Mouse (Mus musculus) gastrocnemius, postnatal 4 days (tissue): ENCODE measurements around the gene Rbm20. TPM values are rescaled to one million over a fixed set of nuclear protein-coding genes. Genes with fewer than 3 reads are reported as not detected.
A peak's percentile ranks its signal among the peaks of the same experiment; 100 is the strongest.

Source experiments
- DNase-seq, 2 experiments: peaks; one replicate each; pipeline ENCODE4 v3.0.0; 2021 to 2022; ENCODE audit warnings: low spot score in 2 of 2, mixed read lengths in 2 of 2
- total RNA-seq, 2 experiments: library from RNA; stranded (reverse); gene quantifications; 2 replicates each; pipeline ENCODE4 v1.2.3; 2021

Gene Rbm20
- total RNA-seq, 2 experiments from 2014 or later = 53.7 to 62.8 TPM

DNA sequence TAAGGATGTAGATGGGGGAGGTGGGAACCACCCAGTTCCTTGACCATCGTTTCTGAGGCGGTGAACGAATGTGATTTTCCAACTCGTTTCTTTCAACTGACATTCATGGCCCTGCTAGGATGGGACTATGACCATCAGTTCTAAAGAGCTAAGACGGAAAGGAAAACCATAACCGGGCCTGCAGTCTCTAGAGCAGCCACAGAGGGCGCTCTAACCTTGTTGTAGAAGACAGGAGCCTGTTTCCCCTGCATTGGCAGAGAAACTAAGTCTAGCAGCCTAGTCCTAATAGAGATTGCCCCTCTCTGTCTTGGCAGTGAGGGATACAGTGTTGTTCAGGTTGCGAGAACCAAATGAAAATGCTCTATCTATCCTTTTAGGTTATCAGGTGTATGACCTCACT, 164.8 kb downstream of the Rbm20 start:
- peak in 1 of 2 experiments; percentile 54 for DNase-seq

DNA sequence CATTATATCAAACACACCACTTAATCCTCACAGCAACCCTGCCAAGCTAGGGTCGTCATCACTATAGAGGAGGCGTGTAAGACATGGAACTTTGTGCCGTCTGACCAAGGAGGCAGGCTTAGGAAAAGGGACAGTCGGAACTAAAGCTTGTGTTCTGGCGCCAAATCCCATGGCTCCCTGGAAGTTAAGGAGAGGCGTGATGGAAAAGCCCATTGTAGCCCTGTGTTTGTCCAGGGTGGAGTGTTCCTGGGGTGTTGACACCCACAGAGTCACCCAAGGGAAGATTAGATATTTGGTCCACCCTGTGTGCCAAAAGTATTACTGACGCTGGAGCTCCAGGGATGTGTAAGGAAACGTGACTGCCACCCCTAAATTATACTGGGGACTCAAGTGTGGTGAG, 166.9 kb downstream of the Rbm20 start:
- no peak for DNase-seq

DNA sequence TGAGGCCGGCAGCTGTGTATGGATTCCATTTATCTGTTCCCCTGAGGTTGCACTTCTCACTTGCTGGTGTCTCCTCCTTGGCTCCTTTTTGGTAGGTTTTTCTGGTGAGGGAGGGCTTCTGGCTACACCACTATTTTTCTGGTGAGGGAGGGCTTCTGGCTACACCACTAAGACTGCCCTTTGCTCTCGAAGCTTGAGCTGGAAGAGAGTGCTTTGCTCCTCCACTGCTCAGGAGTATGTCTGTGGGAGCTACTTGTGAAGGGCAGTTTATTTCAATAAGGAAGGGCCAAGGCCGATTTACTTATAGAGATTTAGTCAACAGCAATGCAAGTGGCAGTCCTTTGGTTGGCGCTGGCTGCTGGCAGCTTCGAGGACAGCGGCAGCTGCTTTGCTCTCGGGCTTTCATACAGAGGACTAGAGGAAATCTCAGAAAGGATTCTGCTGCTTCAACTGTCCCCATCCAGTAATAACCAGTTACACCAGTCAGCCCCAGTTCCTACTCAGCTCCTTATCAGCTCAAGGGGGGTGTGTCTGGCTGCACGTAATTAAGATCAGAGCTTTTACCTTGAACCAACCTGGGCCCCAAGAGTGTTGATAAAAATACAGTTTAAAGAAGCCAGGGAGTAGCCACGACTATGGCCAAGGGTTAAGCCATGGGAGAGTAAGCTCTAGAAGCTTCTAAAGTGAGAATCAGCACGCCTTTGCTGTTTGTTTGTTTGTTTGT, 171.3 kb downstream of the Rbm20 start:
- DNase-seq = no peak

DNA sequence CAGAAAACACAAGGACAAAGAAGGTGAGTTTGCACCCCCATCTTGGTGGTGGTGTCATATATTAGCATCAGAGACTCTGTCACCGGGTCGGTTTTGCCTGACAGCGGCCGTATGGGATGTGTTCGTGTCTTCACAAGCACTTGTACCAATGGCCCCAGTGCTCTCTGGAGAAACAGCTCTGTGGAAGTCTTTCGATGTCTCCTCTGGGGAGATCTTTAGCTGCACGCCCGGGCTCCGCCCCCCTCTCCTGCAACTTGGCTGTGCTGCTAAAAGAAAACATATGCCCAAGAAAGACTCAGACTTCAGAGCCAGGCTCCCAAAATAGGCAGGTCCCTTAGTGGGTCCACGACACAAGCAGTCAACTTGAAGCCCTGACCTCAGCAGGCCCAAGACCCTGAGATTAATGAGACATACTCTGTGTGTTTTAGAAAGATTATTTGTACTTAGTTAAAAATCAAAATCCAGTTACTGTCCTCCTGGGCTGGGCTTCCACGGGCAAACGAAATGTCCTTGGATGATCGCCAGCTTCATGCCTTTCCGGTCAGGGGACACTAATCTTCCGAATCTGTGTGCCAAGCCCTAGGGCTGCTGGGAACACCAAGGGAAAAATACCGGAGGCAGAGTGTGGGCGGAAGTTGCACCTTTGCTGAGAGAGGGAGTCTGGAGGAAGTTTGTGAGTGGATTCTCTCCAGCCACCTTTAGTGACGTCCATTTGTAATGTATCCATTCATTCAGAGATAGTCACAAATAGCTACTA, 173.2 kb downstream of the Rbm20 start:
- peak; percentile 52 to 76 for DNase-seq

DNA sequence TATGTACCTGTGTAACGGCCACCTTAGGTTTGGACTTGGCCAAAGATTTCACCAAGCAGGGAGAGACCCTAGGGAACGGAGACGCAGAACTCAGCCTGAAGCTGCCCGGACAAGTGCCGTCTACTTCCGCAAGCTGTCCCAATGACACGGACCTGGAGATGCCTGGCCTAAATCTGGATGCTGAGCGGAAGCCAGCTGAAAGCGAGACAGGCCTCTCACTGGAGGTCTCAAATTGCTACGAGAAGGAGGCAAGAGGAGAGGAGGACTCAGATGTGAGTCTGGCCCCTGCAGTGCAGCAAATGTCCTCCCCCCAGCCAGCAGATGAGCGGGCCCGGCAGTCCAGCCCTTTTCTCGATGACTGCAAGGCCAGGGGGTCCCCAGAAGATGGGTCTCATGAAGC, 174.2 kb downstream of the Rbm20 start:
- DNase-seq = peak in 1 of 2 experiments; percentile 40

DNA sequence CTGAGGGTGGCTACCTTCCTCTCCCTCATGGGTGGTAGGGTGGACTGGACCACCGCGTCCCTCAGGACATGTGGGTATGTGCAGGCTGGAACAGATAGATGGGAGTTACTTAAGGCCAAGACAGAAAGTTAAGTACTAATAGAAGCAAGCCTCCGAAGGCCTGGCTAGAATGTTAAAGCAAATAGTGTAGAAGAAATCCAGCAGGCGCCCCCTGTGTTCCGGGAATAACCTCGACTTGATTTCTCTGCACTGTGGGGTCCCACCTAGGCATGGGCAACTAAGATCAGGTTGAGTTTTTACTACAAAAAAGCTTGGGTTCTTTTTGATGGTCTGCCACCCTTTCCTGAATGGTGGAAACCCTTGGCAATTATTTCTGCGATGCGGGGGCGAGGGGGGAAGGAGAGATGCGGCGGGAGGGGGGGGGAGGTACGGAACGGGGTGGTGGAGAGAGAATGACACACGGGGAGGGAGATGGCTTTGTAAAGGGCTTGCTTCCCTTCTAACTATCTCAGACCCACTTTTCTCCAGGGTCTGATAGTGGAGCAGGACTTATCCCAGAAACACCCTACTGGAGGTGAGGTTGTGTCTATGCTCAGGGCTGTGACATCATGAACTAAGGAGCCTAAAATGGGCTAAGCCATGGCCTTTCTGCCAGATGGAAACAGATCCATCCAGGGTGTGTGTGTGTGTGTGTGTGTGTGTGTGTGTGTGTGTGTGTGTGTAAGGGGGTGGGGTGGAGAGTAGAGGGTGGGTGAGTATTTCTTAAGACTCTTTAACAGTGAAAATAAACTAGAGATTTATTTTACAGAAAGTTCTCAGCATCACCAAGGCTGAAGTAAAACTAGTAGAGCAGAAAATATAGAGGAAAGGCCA, 175.0 kb downstream of the Rbm20 start:
- DNase-seq = no peak

DNA sequence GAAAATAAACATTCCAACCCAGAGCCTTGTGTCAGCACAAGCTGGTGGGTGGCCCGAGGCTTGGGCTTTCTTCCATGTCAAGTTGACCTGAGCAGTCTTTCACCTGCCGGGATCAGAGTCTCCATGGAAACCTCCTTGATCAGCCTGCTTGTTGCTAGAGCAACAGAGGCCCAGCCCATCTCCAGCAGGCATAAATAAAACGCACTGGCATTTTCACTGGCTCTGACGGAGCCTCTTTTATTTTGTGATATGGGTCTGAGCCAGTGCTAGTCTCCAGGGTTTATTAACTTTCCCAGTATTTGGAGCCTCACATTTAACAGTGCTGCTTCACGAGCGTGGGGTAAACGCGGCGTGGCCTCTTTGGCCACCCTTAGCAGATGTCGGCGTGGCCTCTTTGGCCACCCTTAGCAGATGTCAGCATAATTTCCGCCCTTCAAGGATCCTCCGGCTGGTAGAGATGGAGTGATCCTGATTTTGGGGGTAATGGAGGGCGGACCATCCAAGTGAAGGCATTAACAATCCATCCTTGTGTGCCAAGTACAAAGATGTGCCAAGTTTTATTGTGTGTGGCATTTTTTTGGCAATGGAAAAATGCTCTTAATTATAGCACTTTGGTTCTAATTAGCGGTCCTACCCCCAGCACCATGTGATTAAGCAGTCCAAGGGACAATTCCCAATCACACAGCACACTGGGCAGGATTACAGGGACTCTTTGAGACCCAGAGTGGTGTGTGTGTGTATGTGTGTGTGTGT, 175.8 kb downstream of the Rbm20 start:
- no peak for DNase-seq

DNA sequence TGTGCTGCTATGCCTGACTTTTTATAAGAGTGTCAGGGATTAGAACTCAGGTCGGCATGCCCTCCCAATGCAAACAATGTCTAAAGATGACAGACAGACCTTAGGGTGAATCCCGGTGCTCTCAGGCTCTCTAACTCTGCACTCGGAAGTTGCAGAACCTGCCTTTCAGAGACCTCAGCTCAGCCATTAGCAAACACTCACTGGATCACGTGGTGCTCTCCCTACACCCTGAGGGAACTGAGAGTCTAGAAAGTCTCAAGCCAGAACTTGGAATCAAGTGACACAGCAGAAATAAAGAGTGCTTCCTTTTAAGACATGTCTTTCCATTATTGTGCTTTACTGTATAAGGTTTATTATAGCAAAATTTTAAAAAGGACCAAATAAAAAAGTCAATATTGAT, 177.9 kb downstream of the Rbm20 start:
- no peak for DNase-seq

DNA sequence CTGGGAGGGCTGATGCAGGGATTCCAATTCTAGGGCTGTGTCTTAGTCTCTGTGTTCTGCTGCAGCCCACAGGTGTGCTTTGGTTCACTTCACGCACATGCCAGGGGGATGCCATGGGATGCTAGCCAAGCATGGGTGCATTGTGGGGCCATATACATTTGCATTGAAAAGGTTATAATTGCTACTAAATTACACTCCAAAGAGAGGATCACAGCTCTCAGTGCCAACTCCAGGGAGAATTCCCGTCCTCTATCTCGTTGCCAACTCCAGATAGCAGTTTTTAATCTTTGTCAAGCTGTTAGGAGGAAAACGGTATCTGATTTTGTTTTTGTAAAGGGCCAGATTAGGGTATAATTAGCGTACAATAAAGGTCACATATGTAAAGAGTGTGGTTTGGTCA, 178.7 kb downstream of the Rbm20 start:
- DNase-seq = no peak

DNA sequence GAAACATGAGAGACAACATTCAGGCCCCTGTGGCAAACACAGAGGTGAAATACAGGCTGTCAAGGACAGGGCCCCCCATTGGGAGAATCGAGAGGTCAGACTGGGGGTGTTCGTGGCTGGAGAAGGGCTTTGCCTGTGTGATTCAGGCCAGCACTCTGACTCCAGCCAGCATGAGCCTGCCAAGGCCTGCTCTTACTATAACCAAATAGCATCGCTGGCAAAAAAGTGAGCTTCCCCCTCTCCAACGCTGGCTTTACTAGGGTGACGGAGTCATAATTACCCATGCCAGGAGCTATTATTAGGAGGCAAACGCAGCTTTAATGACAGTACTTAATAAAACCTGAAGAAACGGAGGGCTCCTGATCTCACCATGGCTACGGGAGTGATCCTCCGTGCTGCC, 179.7 kb downstream of the Rbm20 start:
- peak in 1 of 2 experiments; percentile 36 for DNase-seq

DNA sequence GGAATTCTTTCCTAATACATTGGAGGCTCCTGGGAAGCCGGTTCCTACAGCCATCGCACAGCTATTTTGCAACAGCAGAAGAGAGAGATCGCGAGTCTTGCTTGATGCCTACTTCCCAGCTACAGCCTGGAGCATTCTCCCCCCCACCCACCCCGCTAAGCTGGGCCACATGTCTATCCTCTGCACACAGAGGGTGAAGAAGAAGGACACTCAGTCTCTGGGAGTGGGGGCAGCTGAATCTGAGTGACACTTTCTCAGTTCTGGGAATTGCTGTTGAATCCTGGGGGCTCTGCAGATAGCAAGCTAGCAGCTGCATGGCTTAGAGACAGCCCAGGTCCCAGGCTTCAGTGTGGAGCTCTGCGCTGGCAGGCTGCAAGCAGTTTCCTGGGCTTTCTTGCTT, 180.9 kb downstream of the Rbm20 start:
- DNase-seq = no peak

DNA sequence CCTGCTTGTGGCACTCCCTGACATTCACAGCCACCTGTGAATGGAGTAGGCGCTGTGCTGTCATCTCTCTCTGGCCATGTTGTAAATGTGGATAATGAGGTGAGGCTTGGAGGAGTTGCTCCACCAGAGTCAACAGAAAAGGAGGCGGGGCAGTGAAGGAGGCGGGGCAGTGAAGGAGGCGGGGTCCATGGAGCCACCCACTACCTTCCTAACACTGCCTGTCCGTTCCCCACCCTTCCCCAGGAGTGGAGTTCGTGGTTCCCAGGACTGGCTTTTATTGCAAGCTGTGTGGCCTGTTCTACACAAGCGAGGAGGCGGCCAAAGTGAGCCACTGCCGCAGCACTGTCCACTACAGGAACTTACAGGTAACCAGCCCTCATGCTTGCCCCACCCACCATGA, 182.0 kb downstream of the Rbm20 start:
- no peak for DNase-seq

DNA sequence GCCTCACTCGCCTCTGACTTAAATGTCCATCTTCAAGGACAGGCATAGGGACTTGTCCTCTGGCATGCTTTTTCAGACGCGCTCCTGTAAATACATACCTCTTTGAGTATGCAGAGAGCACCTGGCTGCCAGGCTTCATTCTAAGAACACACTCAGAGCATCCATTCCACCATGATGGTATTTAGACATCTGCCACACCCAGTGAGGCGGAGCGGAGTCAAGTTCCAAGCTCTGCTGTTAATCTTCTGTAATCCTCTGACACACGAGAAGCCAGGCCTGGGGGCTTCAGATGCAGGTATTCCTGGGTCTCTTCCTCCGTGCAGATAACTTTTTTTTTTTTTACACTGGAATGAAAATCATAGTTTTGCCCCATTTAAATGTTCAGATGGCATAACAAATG, 182.5 kb downstream of the Rbm20 start:
- DNase-seq = no peak

DNA sequence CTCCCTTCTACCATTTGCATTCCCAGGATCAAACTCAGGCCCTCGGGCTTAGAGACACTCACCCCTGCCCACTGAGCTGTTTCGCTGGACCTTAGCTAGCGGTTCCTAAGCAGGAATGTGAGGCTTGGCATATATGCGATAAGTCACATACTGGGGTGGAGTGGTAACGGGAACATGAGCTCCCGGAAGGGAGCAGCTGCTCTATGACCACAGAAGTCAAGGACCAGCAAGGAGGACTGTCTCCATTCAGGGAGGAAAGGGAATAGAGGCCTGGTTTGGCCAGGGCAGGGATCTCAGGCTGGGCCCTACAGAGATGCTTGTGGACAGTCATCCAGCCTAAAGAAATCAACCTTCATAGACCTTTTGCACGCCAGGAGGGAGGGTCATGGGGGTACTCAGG, 184.2 kb downstream of the Rbm20 start:
- no peak for DNase-seq

DNA sequence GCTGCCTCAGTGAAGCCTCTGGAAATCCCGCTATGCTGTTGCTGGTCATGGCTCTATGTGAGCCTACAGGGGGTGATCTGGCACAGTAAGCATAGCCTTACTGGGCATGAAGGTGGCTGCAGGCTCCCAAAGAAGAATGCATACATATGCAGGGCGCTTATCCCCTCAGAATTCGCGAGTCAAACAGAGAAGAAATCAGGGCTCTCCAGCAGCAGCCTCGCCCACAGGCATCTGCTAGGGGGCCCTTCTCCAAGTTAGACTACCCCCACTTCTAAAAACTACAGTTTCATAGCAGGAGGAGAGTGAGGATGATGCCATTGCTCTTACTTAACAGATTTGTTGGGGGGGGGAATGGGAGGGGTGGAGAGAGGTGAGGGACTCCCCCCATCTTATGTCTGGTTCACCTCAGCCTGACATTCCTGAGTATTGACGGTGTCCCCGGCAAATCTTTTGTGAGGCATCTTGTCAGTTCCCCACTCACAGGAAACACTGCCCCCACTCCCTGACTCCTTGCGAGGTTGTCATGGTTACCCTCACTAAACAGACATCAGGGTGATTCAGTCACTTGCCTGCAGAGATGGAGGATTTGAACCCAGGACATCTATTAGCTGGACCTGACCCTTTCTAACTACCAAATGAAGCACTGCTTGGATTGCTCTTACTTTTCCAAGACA, 185.6 kb downstream of the Rbm20 start:
- DNase-seq = no peak

DNA sequence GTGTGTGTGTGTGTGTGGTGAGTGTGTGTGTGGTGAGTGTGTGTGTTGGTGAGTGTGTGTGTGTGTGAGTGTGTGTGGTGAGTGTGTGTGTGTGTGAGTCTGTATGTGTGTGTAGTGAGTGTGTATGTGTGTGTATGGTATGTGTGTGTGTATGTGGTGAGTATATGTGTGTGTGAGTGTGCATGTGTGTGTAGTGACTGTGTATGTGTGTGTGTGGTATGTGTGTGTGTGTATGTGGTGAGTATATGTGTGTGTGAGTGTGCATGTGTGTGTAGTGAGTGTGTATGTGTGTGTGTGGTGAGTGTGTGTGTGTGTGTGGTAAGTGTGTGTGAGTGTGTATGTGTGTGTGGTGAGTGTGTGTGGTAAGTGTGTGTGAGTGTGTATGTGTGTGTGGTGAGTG, 190.1 kb downstream of the Rbm20 start:
- DNase-seq = no peak

DNA sequence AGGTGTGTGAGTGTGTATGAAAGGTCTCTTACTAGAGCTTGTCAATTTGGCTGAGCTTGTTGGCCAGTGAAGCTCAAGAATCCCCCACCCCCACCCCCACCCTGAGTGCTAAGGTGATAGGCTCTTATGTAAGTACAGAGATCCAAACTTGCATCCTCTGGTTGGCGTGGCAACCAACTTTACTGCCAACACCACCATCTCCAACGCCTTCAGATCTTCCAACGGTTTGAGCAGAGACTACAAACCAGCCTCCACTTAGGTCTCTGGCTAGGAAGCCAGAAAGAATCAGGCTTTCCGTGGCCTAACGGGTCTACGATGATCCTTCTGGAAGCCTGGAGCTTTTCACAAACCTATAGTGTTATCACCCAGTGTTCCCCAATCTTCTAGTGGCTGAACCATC, 191.0 kb downstream of the Rbm20 start:
- DNase-seq = no peak

DNA sequence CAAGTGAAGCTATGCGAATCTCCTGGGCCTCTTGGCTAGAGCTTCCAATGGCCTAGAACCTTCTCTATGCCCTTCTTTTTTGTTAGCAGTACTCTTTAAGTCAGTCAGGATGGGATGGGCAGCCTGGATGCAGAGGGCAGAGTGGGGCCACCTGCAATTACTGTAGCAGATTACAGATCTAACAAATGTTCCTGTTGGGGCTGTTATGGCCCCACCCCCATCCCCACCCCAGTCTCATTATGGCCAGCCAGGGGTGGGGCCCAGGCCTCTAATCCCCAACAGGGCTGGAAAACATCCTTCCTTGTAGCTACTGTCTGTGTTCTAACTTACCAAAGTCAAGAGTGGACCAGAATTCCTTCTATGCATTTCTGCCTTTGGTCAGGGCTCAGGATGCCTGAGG, 191.7 kb downstream of the Rbm20 start:
- DNase-seq = no peak

DNA sequence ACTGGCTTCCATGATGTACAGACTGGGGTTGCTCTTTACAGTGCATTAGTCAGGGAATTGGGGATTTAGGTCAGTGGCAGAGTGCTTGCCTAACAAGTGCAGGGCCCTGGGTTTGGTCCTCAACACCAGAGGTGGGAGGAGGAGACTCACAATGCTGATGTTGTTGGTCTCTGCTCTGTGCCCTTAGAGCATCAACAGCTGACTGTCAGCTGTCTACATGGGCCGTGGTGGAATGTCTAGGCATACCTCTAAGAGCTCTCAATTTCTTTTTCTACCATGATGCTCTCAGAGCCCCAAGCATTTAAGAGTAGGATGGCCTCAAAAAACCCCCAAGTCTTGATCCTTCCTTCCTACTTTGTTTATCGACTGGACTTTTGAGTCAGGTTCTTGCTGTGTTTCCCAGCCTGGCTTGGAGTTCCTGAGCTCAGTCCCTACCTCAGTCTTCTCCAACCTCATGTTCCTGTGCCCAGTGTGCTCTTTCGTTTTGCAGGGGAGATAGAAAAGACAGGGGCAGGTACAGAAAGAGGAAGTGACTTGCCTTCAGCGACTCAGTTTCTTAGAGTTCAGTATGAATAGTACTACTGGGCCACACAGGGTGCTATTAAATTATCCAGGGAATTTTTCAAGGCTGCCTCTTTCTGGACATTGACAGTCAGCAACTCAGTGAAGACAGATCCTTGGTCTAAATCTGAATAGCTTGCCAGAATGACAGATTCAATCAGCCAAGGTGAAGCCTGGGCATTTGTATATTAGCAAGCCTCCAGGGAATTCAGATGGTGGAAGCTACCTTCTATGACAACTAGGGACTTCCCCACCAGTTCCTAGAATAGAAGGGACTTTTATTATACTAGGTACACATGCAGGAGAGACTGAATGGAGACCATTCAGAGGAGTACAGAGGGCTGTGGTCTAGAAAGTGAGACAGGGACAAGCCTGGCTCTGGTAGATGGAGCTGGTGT, 192.6 kb downstream of the Rbm20 start:
- no peak for DNase-seq
